Mouse (Mus musculus): ENCODE results near the gene Gm10065.

- TF ChIP-seq CTCF (IDR thresholded peaks at IDR 0.05; ENCODE audit: extremely low read depth, insufficient read depth, insufficient read length, insufficient replicate concordance) (no peak), POLR2A (IDR thresholded peaks at IDR 0.05; ENCODE audit: low read depth, low read length) (no peak)
These were observed 6.8 kb downstream of the Gm10065 start for GRCm38 (mm10) chr13:21472427-21472826.

Measured in spleen, adult 2 months (tissue).